Mouse (Mus musculus) left cerebral cortex, adult 18-20 months (tissue): ENCODE data around the gene Tle2. TPM values are rescaled to one million over a fixed set of nuclear protein-coding genes. Genes with fewer than 3 reads are reported as not detected.

Experiments used
- DNase-seq, 2 experiments: peaks; one replicate each; pipeline ENCODE4 v3.0.0; 2021 to 2022; ENCODE audit warnings: low spot score in 2 of 2, mixed read lengths in 1 of 2
- long read RNA-seq, 2 experiments: library from polyadenylated mRNA; stranded (forward); transcript quantifications; one replicate each; pipeline ENCODE4 v2.0.0; 2021
- total RNA-seq, 2 experiments: library from RNA; stranded (reverse); gene quantifications; 2 replicates each; pipeline ENCODE4 v1.2.3; 2021

Tle2 gene
- 10 to 100 TPM; 41.3 to 42.4 TPM for total RNA-seq
- long read RNA-seq, experiment 1, partial matches to known transcripts = 4 of 39 reads
- long read RNA-seq, experiment 1, other reads (novel, unspliced or antisense) = 25 of 39 reads
- long read RNA-seq, experiment 2, partial matches to known transcripts = 3 of 18 reads
- long read RNA-seq, experiment 2, other reads (novel, unspliced or antisense) = 15 of 18 reads

DNA sequence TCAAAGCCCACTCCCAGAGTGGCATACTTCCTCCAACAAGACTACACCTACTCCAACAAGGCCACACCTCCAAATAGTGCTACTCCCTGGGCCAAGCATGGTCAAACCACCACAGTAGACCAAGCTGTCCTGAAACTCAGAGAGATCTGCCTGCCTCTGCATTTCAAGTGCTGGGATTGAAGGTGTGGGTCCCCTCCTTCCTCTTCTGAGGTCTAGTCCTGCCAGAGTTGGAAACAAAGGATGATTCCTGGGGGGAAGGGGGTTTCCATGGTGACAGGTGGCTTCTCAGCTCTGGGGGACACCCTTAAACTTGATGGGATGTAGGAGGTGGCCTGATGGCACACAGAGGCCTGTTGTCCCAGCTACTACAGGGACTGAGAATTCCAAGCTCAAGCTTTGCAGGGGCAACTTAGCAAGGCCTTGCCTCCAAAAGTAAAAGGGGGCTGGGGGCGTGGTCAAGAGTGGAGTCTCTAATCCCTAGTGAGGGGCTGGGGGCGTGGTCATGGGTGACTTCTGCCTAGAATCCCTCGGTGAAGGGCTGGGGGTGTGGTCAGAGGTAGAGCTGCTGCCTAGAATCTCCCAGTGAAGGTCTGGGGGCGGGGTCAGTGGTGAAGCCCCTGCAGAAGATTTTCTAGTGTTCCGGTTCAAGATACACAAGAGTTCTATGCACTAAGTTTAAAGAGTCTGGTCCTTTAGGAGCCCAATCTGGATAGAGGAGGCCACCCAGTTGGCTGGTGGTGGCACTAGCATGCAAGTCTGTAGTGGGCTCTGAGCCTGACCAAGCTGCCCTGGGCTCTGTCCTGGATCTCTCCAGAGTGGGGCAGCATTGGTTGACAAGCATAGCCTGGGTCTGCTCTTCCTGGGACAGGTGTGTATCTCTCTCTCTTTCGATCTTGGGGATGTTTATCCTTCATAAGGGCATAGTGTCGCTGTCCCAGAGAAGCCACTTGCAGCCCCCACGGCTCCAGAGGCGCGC, at the start of gene Tle2:
TSS of gene Tle2 (plus strand) at position 481 of the 976 bp plus-strand sequence.
- no peak for DNase-seq

DNA sequence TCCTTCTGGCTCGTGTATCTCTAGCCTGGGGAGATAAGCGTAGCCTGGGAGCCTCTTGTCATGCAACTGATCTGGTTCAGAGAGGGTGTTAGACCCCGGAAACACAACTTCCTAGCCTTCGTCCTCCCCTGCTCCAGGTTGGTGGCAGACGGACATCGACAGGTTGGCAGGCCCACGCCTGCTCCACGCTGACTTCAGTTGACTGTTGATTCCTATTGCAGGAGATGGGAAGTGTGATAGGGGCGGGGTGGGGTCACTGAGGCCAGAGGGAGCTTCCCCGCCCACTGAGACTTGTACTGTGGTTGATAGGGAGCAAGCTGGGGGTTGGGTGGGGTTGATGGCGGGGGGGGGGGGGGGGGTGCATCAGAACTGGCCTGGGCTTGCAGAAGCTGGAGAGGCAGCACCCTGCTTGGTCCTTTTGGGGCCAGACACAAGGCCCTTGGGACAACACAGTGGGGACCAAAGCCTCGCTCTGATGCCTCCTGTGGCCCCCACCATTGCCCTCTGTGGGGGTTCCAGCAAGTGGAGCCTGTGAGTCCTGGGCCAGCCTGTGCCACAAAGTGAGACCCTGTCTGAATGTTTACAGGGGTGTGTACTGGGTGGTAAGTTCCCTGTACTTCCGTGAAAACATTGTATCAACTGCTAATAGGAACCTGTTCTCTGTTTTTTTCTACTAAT, 49.2 kb upstream of the Tle2 start:
- DNase-seq = no peak

DNA sequence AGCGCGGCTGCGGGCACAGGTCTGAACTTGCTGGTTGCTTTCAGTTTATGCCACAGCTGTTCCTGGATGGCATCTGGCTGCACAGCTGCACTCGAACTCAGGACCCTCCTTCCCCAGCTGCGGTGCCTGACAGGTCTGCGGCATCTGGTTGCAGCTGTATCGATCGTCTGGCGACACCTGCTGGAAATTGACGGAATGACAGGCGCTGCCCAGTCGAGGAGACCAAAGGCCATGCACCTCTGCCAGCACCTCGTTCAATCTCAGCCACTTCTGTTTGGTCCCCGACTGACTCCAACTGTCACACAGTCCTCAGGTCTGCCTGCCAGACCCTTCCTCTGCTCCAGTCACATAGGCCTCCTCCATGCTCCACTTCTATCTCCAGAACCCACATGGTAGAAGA, 47.6 kb upstream of the Tle2 start:
- peak; percentile 67 to 78 for DNase-seq

DNA sequence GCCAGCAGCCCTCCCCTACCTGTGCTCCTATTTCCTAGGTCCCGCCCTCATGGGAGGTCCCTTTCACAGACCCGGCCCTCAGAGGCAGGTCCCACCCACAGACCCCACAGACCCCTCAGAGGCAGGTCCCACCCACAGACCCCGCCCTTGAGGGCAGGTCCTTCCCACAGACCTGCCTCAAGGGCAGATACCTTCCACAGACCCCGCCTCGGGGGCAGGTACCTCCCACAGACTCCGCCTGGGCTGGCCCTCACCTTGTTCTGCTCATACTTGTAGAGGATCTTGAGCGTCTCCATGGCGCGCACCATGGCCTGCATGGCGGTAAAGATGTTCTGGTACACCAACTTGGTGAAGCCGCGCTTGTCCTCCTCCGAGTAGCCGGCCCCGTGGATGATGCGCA, 39.5 kb upstream of the Tle2 start:
- no peak for DNase-seq

DNA sequence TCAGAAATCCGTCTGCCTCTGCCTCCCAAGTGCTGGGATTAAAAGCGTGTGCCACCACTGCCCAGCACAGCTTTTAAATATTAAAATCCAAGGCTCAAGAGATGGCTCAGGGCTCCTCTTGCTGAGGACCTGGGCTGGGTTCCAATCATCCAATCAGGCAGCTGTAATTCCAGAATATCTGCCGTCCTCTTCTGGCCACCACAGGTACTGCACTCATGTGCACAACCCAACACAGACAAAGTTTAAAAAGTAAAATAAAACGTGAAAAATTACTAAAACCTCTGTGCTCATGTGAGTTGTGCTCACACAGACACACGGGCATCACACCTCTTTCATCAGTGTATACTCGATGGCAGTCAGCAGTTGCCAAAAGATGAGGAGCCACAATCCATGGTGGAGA, 37.6 kb upstream of the Tle2 start:
- no peak for DNase-seq

DNA sequence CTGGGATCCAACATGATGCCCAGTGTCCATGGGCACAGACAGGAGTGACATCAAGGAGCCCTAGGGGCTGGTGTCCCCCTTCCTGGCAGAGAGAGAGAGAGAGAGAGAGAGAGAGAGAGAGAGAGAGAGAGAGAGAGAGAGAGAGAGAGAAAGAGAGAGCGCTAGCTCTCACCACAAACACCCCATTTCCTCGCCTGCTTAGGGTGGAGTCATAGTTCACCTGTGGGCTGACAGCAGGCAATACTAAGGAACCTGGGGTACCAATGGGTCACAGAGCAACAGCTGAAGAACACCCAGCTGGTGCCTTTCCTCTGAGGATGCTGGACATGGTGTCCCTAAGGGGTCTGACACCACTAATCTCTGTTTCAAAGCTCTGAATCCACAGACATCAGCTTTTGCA, 36.9 kb upstream of the Tle2 start:
- no peak for DNase-seq

DNA sequence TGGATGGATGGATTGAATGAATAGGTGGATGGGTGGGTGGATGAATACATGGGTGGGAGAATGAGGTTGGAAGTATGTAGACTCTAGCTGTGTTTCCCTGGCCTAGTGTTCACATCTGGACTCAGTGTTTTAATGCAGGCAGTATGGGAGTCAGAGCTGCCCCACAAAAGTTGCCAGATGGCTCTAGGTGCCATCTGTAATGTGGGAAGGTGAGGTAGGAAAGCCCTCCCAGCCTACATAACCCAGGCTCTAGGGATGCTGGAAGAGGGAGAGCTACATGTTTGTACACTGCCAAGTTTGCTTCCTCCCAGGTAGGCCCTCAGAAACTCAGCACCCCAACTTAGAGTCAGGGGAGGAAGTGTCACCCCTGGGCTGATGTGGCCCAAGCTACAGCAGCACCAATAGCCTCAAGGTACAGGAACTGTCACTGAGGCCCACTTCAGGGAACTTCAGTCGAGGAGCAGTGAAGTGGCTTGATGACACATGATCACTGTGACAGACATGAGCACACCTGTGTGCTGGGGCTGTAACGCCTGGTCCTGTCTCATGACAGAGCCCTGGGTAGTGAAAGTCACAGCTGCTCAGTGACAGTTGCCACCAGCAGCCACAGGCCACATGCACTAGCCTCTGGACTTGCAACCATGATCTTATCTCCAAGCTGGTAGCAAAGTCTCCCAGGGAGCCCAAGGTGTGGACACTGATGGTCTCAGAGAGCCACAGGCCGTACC, 35.9 kb upstream of the Tle2 start:
- DNase-seq = no peak

DNA sequence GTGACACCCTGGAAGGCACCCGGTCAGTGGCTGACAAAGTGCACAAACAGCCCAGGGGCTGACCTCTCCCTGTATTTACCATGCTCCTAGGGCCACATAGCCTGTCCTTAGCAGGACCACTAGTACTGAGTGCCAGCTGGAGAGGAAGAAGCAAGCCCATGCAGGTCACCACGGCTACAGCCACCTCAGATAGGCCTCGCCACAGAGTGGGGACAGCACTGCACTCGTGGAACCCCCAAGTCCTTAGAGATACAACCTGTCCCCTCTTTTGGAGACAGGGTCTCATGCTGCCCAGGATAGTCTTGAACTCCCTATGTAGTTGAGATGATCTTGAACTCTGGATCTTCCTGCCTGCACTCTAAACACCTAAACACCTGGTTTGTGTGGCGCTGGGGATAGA, 33.0 kb upstream of the Tle2 start:
- no peak for DNase-seq

DNA sequence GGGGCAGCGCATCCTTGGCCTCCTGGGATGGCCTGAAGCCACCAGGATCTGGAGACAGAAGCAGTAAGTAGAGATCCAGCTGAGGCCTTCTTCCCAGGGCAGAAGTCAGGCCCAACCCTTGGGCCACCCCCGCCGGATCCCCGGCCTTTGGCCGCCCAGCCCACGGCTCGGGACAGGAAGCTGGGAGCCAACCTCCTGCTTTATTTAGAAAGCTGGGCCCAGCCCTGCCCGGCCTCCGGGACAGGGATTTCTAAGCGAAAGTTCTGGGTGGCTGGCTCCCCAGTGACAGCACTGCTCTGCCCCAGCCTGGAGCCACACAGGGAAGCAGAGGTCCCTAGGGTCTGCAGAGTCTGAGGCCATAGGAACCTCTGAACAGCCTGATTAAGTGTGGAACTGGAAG, 32.6 kb upstream of the Tle2 start:
- no peak for DNase-seq

DNA sequence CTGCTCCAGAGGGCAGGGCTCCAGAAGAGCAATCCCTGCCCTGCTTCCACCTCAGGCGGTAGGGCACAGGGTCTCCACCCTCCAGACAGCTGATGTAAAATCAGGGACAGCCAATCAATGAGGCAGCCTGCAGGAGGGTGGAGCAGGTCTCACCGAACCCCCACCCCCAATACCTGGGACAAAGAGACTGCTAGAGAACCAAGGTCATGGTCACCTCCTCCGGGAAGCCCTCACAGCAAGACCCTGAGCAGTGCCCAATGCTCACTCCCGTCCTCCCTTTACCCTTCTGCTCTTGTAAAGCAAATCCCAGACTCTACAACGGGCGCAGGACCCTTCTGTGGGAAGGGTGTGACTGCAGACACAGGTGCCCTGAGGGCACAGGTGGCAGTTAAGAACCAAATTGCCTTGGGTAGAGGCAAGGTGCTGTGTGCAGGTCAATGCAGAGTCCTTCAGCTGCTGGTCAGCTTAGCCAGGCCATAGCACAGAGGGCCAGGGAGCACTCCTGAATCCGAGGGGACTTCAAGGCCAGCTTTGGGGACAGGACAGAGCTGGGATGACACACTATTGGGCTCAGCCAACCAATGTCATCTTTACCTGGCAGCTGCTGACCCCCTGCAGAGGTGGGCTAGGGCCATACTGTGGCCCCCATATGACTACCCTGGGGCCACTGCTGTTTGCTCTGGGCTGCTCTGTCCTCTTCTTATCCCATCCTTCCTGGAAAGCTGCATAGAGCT, 31.5 kb upstream of the Tle2 start:
- DNase-seq = no peak

DNA sequence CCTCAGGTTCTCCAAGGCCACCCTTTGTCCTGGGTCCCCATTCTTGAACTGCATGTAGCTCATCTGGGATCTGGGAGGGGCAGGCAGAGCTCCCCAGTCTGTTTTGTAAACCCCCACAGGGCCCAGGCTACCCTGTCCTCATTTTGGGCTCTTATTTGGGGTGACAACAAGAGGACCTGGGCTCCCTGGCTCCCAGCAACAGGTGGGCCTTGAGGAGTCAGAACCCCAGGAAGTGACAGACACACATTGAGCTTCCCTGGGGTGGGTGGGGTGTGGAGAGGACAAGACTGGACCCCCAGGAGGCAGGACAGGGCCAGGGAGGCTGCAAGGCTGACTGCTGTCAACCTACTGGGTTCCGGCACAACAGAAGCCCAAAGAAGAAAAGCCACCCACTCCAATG, 30.7 kb upstream of the Tle2 start:
- DNase-seq = no peak

DNA sequence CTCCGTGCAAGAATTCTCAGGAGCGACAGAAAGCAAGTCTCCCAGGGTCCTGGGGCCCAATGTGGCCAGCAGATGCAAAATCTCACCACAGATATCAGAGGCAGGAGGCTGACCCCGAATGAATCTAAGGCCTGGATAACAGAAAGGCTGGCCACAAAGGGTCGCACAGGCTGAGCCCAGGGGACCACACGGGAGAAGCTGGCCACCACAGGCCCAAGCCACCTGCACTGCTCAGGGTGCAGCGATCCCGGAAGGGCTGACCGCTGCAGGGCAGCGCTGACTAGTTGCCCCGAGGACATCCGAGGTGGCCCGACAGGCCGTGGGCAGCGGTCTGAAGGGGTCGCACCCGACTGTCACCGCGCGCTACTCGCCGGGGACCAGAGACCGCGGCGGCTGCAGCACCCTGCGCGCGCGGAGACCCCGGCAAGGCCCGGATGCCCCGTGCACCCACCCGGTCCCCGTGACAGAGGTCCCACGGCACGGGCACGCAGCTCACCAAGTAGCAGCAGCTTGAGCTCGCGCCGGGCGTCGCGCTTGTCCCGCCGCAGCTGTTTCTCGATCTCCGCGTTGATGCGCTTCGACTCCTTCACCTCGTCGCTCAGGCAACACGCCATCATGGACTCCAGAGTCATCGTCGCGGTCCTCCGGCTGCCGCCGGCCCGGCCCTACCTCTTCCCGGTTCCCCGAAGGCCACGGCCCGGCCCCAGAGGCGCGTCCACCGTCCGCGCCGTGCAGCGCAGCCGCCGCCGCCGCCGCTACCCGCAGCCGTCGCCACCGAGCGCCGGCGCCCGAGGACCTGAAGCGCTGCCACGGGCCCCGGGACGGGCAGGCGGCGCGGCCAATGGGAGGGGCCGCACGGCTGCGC, 29.8 kb upstream of the Tle2 start:
- peak in 1 of 2 experiments; percentile 31 for DNase-seq

DNA sequence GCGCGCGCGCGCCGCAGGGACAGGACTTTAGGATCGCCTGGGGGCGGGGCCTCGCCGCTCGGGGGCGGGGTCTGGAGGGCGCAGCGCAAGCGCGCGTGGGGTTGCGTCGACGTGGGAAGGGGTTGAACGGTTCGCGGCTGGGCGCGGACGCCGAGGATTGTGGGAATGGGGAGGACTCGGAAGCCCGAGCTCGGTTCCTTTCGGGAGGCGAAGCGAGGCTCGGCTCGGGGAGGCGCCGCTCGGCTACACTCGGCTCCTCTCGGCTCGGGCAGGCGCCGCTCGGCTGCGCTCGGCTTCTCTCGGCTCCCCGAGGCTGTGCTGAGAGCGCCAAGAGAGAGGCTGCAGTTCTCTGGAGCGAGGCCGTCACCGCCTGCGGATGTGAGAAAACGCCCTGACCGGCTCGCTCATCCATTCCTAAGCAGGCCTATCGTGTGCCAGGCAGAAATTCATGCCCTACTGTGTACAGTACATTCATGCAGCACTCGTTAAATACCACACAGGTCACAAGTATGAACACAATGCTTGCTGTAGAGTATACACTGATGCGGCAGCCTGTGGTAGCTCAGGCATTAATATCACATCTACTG, 29.1 kb upstream of the Tle2 start, which contains the start of gene Gna11:
TSS of gene Gna11 (minus strand) at position 30 of the 587 bp plus-strand sequence.
- DNase-seq = peak; percentile 99 to 100

DNA sequence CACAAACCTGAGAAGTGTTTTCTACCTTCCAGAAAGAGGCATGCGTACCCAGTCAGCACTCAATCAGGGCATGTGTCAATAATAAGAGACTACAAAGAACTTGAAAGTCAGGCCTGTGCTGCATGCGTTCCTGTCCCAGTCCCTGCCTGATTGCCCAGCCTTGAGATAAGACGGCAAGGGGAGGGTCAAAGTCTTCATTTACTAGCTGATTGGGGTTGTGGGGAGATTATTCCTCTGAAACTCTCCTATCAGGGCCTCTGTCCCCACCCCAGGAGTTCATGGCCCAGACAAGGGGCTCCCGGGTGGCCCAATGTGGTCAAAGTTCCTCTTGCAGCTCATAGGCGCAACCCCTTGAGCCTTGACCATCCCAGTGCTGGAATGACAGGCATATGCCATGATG, 28.0 kb upstream of the Tle2 start:
- DNase-seq = no peak

DNA sequence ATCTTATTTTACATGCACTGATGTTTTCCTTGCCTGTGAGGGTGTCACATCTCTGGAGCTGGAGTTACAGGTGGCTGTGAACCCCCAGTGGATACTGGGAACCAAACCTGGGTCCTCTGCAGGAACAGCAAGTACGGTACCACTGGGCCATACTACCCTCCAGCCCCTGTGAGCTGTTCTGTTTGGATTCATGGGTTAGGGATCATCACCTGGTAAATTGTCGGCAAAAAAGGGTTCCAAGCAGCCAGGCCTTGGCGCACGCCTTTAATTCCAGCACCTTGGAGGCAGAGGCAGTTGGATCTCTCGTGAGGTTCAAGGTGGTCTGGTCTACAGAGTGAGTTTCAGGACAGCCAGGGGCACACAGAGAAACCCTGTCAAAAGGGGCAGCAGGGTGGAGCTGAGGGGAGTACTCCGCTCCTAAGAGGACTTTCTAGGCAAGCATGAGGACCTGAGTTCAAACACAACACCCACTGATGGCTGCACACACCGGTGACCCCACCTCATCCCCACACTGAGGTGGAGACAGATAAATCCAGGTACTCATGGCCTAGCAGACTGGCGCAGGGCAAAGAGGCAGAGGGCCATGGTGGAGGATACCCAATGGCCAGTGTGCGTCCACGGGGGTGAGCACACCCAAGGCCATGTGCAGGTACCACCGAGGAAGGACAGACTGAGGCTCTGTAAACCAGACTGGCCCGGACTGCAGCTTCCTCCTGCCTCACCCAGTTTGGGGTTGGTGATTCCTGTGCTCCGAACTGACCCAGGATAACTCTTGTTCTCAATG, 27.4 kb upstream of the Tle2 start:
- DNase-seq = no peak

DNA sequence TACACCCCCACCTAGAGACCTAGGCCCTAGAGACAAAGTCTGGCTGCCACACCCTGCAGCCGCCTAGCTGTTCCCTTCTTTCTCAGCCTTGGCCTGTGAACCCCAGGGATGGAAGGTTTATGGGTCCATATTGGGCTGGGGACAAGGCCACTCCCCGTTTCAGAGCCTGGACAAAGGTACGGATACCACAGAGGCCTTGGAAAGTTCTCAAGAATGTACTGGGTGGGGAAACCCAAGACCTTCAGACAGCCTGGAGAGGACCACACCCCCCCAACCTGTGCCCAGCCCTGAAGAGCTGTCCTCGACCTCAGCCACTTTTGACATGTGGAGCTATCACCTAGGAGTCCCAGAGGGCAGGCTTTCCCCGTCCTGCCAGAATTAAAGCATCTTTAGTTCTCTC, 25.4 kb upstream of the Tle2 start:
- DNase-seq = no peak

DNA sequence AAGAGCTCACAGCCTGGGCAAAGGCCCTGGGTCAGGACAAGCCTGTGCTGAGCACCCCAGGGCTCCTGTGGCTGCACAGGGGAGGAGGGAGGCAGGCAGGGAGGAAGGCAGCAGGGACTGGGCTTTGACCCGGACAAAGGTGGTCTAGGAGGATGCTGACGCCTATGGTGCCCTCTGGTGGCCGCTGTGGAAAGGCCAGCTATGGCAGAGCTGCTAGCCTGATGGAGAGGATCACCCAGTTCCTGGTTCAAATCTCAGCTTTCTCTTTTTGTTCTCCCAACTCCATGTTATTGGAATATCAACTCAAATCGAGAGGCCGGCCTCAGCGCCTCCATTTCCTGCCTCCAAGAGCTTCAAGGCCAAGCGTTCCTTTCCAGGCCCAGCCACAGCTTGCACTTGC, 24.1 kb upstream of the Tle2 start:
- peak in 1 of 2 experiments; percentile 56 for DNase-seq

DNA sequence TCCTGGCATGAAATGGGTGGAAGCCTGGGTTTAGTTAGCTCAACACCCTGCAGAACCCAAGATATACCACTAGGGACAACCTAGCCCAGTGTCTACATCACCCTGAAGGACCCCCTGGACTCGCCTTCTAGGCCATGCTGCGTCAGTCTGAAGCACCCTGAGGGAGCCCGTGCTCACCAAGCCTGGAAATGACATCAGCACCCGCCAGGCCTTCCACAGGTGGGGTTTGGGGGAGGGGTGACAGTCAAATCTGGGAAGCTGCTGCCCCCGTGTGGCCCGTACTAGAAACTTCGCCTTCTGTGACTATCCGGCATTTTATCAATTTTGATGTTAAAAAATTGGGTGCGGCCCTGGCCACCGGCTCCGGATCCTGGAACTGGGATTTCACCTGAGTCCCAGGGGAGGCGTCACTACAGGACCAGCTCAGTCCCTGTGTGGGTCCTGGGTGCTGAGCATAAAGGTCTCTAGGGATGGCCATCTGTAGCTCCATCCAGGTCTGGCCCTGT, 22.7 kb upstream of the Tle2 start:
- DNase-seq = peak; percentile 77 to 82
